Mouse (Mus musculus): ENCODE results near the gene 1810065E05Rik. TPM values are rescaled to one million over a fixed set of nuclear protein-coding genes. Genes with fewer than 3 reads are reported as not detected.

The 1810065E05Rik gene
- polyA plus RNA-seq, 1 experiment from 2014 or later = not detected

DNA sequence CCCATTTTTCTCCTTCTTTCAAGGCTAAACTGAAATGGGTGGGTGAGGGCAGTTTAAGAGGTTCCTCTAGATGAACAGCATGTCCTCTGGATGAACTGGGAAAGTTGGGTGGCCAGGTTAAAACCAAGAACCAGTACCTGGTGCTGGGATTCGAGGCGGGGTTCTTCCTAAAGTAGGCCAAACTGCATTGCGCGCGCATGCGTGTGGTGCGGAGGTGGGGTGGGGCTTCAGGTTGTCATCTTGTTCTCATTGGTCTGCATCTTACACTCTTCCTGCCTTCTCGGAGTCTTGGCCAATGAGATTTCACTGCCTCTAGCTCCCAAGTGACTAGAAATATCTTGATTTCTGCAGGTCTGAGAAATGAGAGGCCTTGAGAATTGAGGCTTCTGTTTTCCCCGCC lies 31.8 kb downstream of the 1810065E05Rik start, which contains the start of gene Lypd9:
TSS of gene Lypd9 (minus strand) at position 165 of the 400 bp plus-strand sequence.
- Histone ChIP-seq H3K9me3 (replicated peaks) (no peaks in the 10 kb centered on the region), H3K4me2 (no peak within 1 kb of the TSS), H3K9ac (no peak within 1 kb of the TSS), H3K4me1 (no peaks in the 10 kb centered on the region), H3K27me3 (replicated peaks) (no peaks in the 10 kb centered on the region), H3K36me3 (no peaks in the 10 kb centered on the region), H3K27ac (no peak within 1 kb of the TSS), H3K4me3 (no peak within 1 kb of the TSS)
- ATAC-seq = no peak
- 82% methylated on average over 9 of the region's 9 CpGs for WGBS (ENCODE audit: insufficient replicate concordance)

DNA sequence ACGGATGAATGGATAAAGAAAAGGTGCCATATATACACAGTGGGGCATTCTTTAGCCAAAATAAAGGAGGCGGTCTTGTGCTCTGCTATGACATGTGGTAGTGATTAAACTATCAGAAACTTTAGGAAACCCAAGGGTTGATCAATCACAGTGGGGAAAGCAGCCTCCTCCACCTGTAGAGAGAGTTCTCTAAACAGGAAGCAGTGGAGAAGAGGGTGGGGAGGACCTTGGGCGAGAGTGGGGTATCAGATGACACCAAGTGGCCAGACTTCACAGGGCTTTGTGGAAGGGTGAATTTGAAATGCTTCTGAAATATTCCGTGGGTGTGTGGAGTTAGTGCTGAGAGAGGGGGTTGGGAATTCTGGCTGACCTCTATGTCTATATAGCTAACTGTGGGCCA lies 32.7 kb downstream of the 1810065E05Rik start:
- no peak for ATAC-seq
- H3K4me3 ChIP-seq = no peak overlapping the region
- no peak overlapping the region for H3K9ac ChIP-seq
- H3K27me3 ChIP-seq (replicated peaks) = no peaks in the 10 kb centered on the region
- WGBS (ENCODE audit: insufficient replicate concordance) = 51% methylated on average over 4 of the region's 4 CpGs
- no peaks in the 10 kb centered on the region for H3K4me1 ChIP-seq
- no peaks in the 10 kb centered on the region for H3K9me3 ChIP-seq (replicated peaks)
- no peak overlapping the region for H3K4me2 ChIP-seq
- no peak overlapping the region for H3K27ac ChIP-seq
- H3K36me3 ChIP-seq = no peaks in the 10 kb centered on the region

GRCm38 (mm10) chr11:58462170-58462569 lies 41.3 kb downstream of the 1810065E05Rik start, which contains the start of gene Olfr30:
Gene Olfr30 (minus strand): TSS chr11:58462270.
- no peak for ATAC-seq
- Histone ChIP-seq H3K4me1 (no peaks in the 10 kb centered on the region), H3K4me2 (no peak within 1 kb of the TSS), H3K36me3 (no peaks in the 10 kb centered on the region), H3K27ac (no peak within 1 kb of the TSS), H3K9me3 (replicated peaks) (no peaks in the 10 kb centered on the region), H3K9ac (no peak within 1 kb of the TSS), H3K27me3 (replicated peaks) (no peaks in the 10 kb centered on the region), H3K4me3 (no peak within 1 kb of the TSS)

Other genes with a start within 250 kb of the 1810065E05Rik start
- gene Mrpl22, start 249.4 kb upstream of the 1810065E05Rik start, polyA plus RNA-seq (2016; fragmentation: Nextera tagmentation; extraction: Ambion mirVana) = 129 and 137 TPM in 2 replicates
- 6.3 and 6.4 TPM in 2 replicates for gene Igtp, start 221.6 kb upstream of the 1810065E05Rik start, polyA plus RNA-seq (2016; fragmentation: Nextera tagmentation; extraction: Ambion mirVana)
- 2.9 and 3.0 TPM in 2 replicates for gene Irgm2, start 221.5 kb upstream of the 1810065E05Rik start, polyA plus RNA-seq (2016; fragmentation: Nextera tagmentation; extraction: Ambion mirVana)
- 0.14 and 0.43 TPM in 2 replicates for gene 4930438A08Rik, start 146.3 kb upstream of the 1810065E05Rik start, polyA plus RNA-seq (2016; fragmentation: Nextera tagmentation; extraction: Ambion mirVana)
- gene Zfp692, start 114.0 kb upstream of the 1810065E05Rik start, polyA plus RNA-seq (2016; fragmentation: Nextera tagmentation; extraction: Ambion mirVana) = 18.2 and 18.5 TPM in 2 replicates
- gene Zfp672, start 90.8 kb upstream of the 1810065E05Rik start, polyA plus RNA-seq (2016; fragmentation: Nextera tagmentation; extraction: Ambion mirVana) = 50.1 and 50.4 TPM in 2 replicates
- 19.8 and 19.9 TPM in 2 replicates for gene Sh3bp5l, start 90.4 kb upstream of the 1810065E05Rik start, polyA plus RNA-seq (2016; fragmentation: Nextera tagmentation; extraction: Ambion mirVana)
- 0.19 TPM in 1 of 2 replicates, not detected in the other for gene Lypd8, start 42.1 kb upstream of the 1810065E05Rik start, polyA plus RNA-seq (2016; fragmentation: Nextera tagmentation; extraction: Ambion mirVana)
- not detected in 2 replicates for gene Gm12253, start 11.4 kb downstream of the 1810065E05Rik start, polyA plus RNA-seq (2016; fragmentation: Nextera tagmentation; extraction: Ambion mirVana)
- not detected in 2 replicates for gene Lypd9, start 31.8 kb downstream of the 1810065E05Rik start, polyA plus RNA-seq (2016; fragmentation: Nextera tagmentation; extraction: Ambion mirVana)
- not detected in 2 replicates for gene Olfr30, start 41.2 kb downstream of the 1810065E05Rik start, polyA plus RNA-seq (2016; fragmentation: Nextera tagmentation; extraction: Ambion mirVana)
- not detected in 2 replicates for gene Olfr332, start 71.4 kb downstream of the 1810065E05Rik start, polyA plus RNA-seq (2016; fragmentation: Nextera tagmentation; extraction: Ambion mirVana)
- gene Olfr331, start 81.5 kb downstream of the 1810065E05Rik start, polyA plus RNA-seq (2016; fragmentation: Nextera tagmentation; extraction: Ambion mirVana) = not detected in 2 replicates
- not detected in 2 replicates for gene Olfr330, start 113.7 kb downstream of the 1810065E05Rik start, polyA plus RNA-seq (2016; fragmentation: Nextera tagmentation; extraction: Ambion mirVana)
- gene Olfr329-ps, start 125.3 kb downstream of the 1810065E05Rik start, polyA plus RNA-seq (2016; fragmentation: Nextera tagmentation; extraction: Ambion mirVana) = not detected in 2 replicates
- not detected in 2 replicates for gene Olfr328, start 134.5 kb downstream of the 1810065E05Rik start, polyA plus RNA-seq (2016; fragmentation: Nextera tagmentation; extraction: Ambion mirVana)
- gene Olfr224, start 149.4 kb downstream of the 1810065E05Rik start, polyA plus RNA-seq (2016; fragmentation: Nextera tagmentation; extraction: Ambion mirVana) = not detected in 2 replicates
- gene Olfr325, start 156.6 kb downstream of the 1810065E05Rik start, polyA plus RNA-seq (2016; fragmentation: Nextera tagmentation; extraction: Ambion mirVana) = not detected in 2 replicates
- not detected in 2 replicates for gene Olfr324, start 174.0 kb downstream of the 1810065E05Rik start, polyA plus RNA-seq (2016; fragmentation: Nextera tagmentation; extraction: Ambion mirVana)
- not detected in 2 replicates for gene 2210407C18Rik, start 195.0 kb downstream of the 1810065E05Rik start, polyA plus RNA-seq (2016; fragmentation: Nextera tagmentation; extraction: Ambion mirVana)
- gene Olfr323, start 209.4 kb downstream of the 1810065E05Rik start, polyA plus RNA-seq (2016; fragmentation: Nextera tagmentation; extraction: Ambion mirVana) = not detected in 2 replicates
- 9.2 and 10.1 TPM in 2 replicates for gene Trim58, start 219.4 kb downstream of the 1810065E05Rik start, polyA plus RNA-seq (2016; fragmentation: Nextera tagmentation; extraction: Ambion mirVana)
- not detected in 2 replicates for gene Olfr322, start 237.7 kb downstream of the 1810065E05Rik start, polyA plus RNA-seq (2016; fragmentation: Nextera tagmentation; extraction: Ambion mirVana)